Mouse (Mus musculus) hindbrain, embryonic 11.5 days (tissue): ENCODE results near the gene Khdc4. TPM values are rescaled to one million over a fixed set of nuclear protein-coding genes. Genes with fewer than 3 reads are reported as not detected.
"Not testable (repeated sequence)": the region's sequence is repeated elsewhere in the genome, so short reads cannot be mapped to it uniquely, and the experiment has no call there.

Source experiments
- ATAC-seq: fragments of 200-750 bp; cut with Nextera tagmentation; 2 replicates; pipeline ENCODE4 v1.8.0; 2017; ENCODE audit warnings: mild to moderate bottlenecking, moderate TSS enrichment, moderate library complexity; ENCODE audit not compliant: low FRiP score
- DNase-seq: peaks from one replicate; pipeline ENCODE4 v3.0.0-alpha.2; 2015; ENCODE audit warnings: low spot score
- H3K27ac ChIP-seq: fragments of 300-500 bp; sonication (generic); 2 replicates; pipeline ENCODE4 v1.5.1; 2014; ENCODE audit warnings: mild to moderate bottlenecking, low read depth, low read length
- H3K27me3 ChIP-seq: fragments of 300-500 bp; sonication (generic); 2 replicates; pipeline ENCODE4 v1.6.1; 2014; ENCODE audit warnings: mild to moderate bottlenecking, low read length, moderate library complexity, mixed read lengths; ENCODE audit not compliant: control insufficient read depth, insufficient read depth
- H3K36me3 ChIP-seq: fragments of 300-500 bp; sonication (generic); 2 replicates; pipeline ENCODE4 v1.6.1; 2014; ENCODE audit warnings: mild to moderate bottlenecking, low read length, moderate library complexity, mixed read lengths; ENCODE audit not compliant: control insufficient read depth, insufficient read depth
- H3K4me1 ChIP-seq: fragments of 300-500 bp; sonication (generic); replicated peaks from 2 replicates; pipeline ENCODE4 v1.6.1; 2014; ENCODE audit warnings: low read length, mixed read lengths; ENCODE audit not compliant: control insufficient read depth, insufficient read depth
- H3K4me2 ChIP-seq: fragments of 300-500 bp; sonication (generic); replicated peaks from 2 replicates; pipeline ENCODE4 v1.6.1; 2014; ENCODE audit warnings: mild to moderate bottlenecking, low read depth, low read length
- H3K4me3 ChIP-seq: fragments of 300-500 bp; sonication (generic); 2 replicates; pipeline ENCODE4 v1.5.1; 2014; ENCODE audit warnings: low read depth, low read length
- H3K9ac ChIP-seq: fragments of 300-500 bp; sonication (generic); 2 replicates; pipeline ENCODE4 v1.6.1; 2014; ENCODE audit warnings: low read depth, low read length
- H3K9me3 ChIP-seq: fragments of 300-500 bp; sonication (generic); 2 replicates; pipeline ENCODE4 v1.6.1; 2016; ENCODE audit warnings: low read length; ENCODE audit not compliant: control insufficient read depth
- WGBS: fragments of 180-500 bp; shearing (Covaris S2); extraction: QIAGEN DNeasy Blood & Tissue Kit; methylation state at CpG from one replicate; pipeline ENCODE4 v1.1.7; 2014; 5-methylcytosine and 5-hydroxymethylcytosine counted together
- polyA plus RNA-seq: library from polyadenylated mRNA; unstranded; fragments of >200 nt; fragmentation: Nextera tagmentation; extraction: Ambion mirVana; gene quantifications from 2 replicates; pipeline ENCODE4 v1.2.1, GENCODE M21; 2014

Gene Khdc4
- polyA plus RNA-seq, 1 experiment from 2014 or later, result 103 TPM

DNA sequence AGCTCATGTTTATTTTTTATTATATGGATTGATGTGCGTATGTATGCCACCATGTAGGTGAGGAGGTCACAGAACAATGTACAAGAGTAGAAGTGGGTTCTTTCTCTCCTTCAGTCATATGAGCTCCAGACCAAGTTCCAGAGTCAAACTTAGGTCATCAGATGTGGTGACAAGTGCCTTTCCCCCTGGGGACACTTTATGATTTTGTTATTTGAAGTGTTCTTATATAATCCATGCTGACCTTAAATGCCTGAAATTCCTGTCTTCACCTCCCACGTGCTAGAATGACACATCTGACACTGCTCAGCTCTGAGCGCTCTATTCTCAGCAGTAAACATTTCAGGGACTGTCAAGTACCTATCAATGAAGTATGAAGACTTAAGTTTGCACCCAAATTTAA, 15.6 kb downstream of the Khdc4 start:
- DNase-seq (no peak), ATAC-seq (no peak)
- no peak overlapping the region for H3K4me3 ChIP-seq
- no peaks in the 10 kb centered on the region for H3K9me3 ChIP-seq
- no peaks in the 10 kb centered on the region for H3K4me1 ChIP-seq
- peaks cover 33% of the 10 kb centered on the region for H3K36me3 ChIP-seq
- no peak overlapping the region for H3K4me2 ChIP-seq
- WGBS, result 75% methylated on average over 3 of the region's 3 CpGs
- no peak overlapping the region for H3K9ac ChIP-seq
- no peaks in the 10 kb centered on the region for H3K27me3 ChIP-seq
- no peak overlapping the region for H3K27ac ChIP-seq

DNA sequence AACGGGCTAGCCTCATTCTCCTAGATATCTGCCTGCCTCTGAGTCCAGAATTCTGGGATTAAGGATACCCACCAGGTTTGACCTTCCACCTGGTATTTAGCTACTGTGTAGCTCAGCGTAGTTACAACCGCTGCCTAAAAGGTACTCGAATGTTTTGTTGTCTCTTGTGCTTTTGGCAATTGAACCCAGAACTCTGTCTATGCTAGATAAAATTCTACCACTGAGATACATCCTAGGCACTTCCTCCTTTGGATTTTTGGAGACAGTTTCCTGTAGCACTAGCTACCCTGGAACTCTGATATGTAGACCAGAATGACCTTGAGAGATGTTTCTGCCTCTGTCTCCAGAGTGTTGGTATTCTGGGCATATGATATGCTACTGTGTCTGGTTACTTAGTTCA, 28.1 kb downstream of the Khdc4 start:
- H3K9ac ChIP-seq, result no peak overlapping the region

DNA sequence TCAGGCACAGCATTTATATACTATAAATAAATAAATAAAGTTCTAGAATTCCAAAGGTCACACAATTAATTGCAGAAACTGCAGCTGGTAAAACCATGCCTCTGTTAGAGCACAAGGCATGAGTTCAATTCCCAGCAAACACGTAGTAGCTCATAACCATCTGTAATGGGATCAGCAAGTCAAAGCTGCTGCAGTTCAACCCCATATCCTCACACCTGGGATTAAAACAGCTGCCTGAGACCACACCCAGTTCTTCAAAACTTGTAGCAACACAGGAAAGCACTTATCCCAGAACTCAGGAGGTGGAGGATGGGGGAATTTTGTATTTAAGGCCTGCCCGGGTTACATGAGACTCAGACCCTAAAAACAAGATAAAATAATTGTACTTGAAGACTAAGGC, 29.1 kb downstream of the Khdc4 start:
- ATAC-seq (no peak), DNase-seq (no peak)
- H3K27me3 ChIP-seq, result no peaks in the 10 kb centered on the region
- 0 out of 2 replicates have a peak, but pooled peaks cover 13% of the 10 kb centered on the region for H3K36me3 ChIP-seq
- H3K4me2 ChIP-seq, result no peak overlapping the region
- 76% methylated on average over 2 of the region's 2 CpGs for WGBS
- H3K27ac ChIP-seq, result no peak overlapping the region
- no peak overlapping the region for H3K9ac ChIP-seq
- H3K4me1 ChIP-seq, result no peaks in the 10 kb centered on the region
- no peaks in the 10 kb centered on the region for H3K9me3 ChIP-seq
- H3K4me3 ChIP-seq, result no peak overlapping the region

More for the DNA sequence above, 28.1 kb downstream of the Khdc4 start:
- 0 out of 2 replicates have a peak, but pooled peaks cover 13% of the 10 kb centered on the region for H3K36me3 ChIP-seq
- H3K4me3 ChIP-seq, result no peak overlapping the region
- H3K9me3 ChIP-seq, result no peaks in the 10 kb centered on the region
- no peaks in the 10 kb centered on the region for H3K4me1 ChIP-seq
- no peak for DNase-seq
- no peak for ATAC-seq
- H3K27me3 ChIP-seq, result no peaks in the 10 kb centered on the region
- WGBS, result 96% methylated on average over 4 of the region's 4 CpGs
- H3K4me2 ChIP-seq, result no peak overlapping the region
- no peak overlapping the region for H3K27ac ChIP-seq

DNA sequence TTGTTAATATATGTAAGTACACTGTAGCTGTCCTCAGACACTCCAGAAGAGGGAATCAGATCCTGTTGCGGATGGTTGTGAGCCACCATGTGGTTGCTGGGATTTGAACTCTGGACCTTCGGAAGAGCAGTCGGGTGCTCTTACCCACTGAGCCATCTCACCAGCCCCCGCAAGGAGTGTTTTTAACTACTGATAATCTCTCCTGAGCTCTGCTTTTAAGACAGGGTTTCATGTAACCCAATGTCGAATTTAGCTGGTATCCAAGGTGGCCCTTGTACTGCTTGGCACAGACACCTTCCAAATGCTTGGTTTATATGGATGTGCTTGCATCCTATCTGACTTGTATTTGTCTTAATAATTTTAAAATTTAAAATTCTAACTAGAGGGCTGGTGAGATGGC, 30.1 kb downstream of the Khdc4 start:
- not testable (repeated sequence) for H3K9me3 ChIP-seq, H3K27ac ChIP-seq, H3K4me1 ChIP-seq, H3K27me3 ChIP-seq, H3K4me2 ChIP-seq, DNase-seq, H3K9ac ChIP-seq, H3K4me3 ChIP-seq, ATAC-seq, H3K36me3 ChIP-seq
- 95% methylated on average over 5 of the region's 5 CpGs for WGBS

DNA sequence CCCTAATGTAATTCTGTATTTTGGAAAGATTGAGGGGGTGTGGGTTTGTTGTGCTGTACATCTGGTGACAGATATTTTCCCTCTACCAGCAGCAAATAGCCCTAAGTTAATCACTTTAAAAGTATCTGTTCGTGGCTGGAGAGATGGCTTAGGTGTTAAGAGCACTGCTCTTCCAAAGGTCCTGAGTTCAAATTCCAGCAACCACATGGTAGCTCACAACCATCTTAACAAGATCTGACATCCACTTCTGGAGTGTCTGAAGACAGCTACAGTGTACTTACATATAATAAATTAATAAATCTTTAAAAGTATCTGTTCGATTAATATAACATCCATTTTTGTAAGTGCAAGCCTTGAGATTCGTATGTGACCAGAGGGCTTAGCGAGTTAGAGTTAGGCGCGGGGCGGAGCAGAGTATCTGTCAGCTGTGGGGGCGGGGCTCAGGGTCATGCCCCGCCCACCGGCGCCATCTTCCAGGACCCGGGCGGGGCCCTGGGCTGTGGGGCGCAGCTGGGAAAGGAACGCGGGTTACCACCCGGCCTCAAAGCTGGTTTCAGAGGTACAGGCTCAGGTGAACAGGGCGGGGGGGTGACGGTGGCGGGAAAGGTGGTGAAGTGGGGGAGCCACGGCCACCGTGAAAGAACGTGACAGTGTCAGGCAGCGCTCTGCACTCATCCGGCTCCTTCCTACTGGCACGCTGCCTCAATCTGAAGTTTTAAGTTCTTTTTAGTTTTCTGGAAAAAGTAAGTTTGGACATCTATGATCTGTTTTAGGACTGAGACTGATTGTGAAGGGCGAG, 31.0 kb downstream of the Khdc4 start, which contains the start of gene Rit1:
Gene Rit1, plus strand, starts transcription at position 440 of the 799 bp plus-strand sequence.
- DNase-seq (peak; percentile 93), ATAC-seq (peak; percentile 97)
- H3K4me1 ChIP-seq, result no peaks in the 10 kb centered on the region
- 2% methylated on average over 27 of the region's 27 CpGs for WGBS
- peak within 1 kb of the TSS; percentile 65; the same call in 1 of the 2 replicates for H3K27ac ChIP-seq
- H3K9me3 ChIP-seq, result no peaks in the 10 kb centered on the region
- H3K9ac ChIP-seq, result peak within 1 kb of the TSS; percentile 70
- H3K27me3 ChIP-seq, result no peaks in the 10 kb centered on the region
- 0 out of 2 replicates have a peak, but pooled peaks cover 5% of the 10 kb centered on the region for H3K36me3 ChIP-seq
- peak within 1 kb of the TSS; percentile 76 for H3K4me2 ChIP-seq
- H3K4me3 ChIP-seq, result peak within 1 kb of the TSS; percentile 71

DNA sequence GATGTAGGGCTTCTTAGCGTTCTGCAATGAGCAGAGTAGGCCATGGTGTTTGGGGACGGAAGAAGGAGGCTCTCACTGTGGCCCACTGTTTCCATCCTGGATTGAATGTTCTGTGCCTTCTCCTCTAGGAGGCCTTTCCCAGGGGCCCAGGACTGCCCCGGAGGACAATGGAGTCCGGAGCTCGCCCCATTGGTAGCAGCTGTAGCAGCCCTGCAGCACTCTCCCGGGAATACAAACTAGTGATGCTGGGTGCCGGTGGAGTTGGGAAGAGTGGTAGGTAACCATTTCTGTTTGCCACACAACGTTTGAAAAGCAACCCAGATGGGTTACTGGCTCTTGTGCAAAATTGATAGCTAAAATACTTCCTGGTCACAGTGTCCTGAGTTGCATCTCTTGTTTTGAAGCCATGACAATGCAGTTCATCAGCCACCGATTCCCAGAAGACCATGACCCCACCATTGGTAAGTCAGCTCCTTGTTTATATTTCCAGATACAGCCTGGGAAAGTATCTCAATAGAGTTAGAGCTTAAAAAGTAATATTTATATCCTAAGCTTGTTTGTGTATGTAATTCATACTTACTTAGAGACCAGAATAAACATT, 31.7 kb downstream of the Khdc4 start:
- Histone ChIP-seq H3K4me3 (peak overlapping the region; percentile 71), H3K27ac (peak overlapping the region; percentile 65; the same call in 1 of the 2 replicates), H3K4me2 (peak overlapping the region; percentile 76), H3K27me3 (no peaks in the 10 kb centered on the region), H3K36me3 (0 out of 2 replicates have a peak, but pooled peaks cover 1% of the 10 kb centered on the region), H3K9ac (peak overlapping the region; percentile 70), H3K4me1 (no peaks in the 10 kb centered on the region), H3K9me3 (no peaks in the 10 kb centered on the region)
- no peak for DNase-seq
- peak; percentile 63 for ATAC-seq
- WGBS, result 10% methylated on average over 9 of the region's 9 CpGs

DNA sequence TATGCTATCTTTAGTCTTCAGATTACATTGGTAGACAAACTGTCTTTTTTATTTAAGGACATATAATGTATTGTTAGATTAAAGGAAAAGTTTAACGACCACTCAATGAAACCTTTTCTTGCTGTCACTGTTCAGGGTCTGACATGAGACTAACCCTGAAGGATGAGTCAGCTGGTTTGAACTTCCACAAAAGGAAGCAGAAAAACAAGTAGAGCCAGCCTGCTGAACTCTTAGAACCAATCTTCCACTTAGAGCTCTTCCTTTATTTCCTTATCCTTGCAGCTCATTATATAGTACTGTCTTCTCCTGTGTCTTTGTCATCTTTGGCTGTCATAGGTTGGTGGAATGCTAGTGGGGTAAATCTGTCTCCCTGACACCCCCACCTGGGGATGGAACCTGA, 32.2 kb downstream of the Khdc4 start:
- Histone ChIP-seq H3K9ac (no peak overlapping the region), H3K4me2 (no peak overlapping the region), H3K4me1 (no peaks in the 10 kb centered on the region), H3K27me3 (no peaks in the 10 kb centered on the region), H3K4me3 (no peak overlapping the region), H3K9me3 (no peaks in the 10 kb centered on the region), H3K36me3 (no peaks in the 10 kb centered on the region), H3K27ac (no peak overlapping the region)
- no peak for ATAC-seq
- no peak for DNase-seq
- 85% methylated on average over 1 of the region's 1 CpGs for WGBS

DNA sequence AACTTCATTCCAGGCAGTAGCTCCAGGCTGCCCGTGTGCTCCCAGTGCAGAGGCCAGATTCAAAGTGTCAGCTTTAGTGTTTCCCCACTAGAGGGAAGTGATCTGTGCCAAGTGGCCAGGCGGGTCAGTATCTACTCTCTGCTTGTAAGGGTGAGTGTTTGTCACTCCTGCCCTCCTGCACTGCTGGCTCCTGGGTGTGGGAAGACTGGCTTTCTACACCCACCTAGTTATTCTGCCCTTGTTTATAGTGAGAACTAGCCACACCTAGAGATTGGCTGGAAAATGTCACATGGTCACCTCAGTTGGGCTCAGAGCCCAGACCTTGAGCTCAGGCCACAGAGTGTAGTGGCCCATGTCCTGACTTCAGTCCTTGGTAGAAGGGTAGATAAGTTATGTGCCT, 33.5 kb downstream of the Khdc4 start:
- H3K9me3 ChIP-seq, result no peaks in the 10 kb centered on the region
- DNase-seq (no peak), ATAC-seq (no peak)
- H3K36me3 ChIP-seq, result 0 out of 2 replicates have a peak, but pooled peaks cover 3% of the 10 kb centered on the region
- H3K4me2 ChIP-seq, result no peak overlapping the region
- no peak overlapping the region for H3K9ac ChIP-seq
- H3K4me3 ChIP-seq, result no peak overlapping the region
- H3K27ac ChIP-seq, result no peak overlapping the region
- H3K4me1 ChIP-seq, result no peaks in the 10 kb centered on the region
- 81% methylated on average over 2 of the region's 2 CpGs for WGBS
- no peaks in the 10 kb centered on the region for H3K27me3 ChIP-seq
